Mouse (Mus musculus) erythroblast, adult 5-6 weeks (primary cell): ENCODE measurements around the gene Gadd45a. TPM values are rescaled to one million over a fixed set of nuclear protein-coding genes. Genes with fewer than 3 reads are reported as not detected.
"Not testable (repeated sequence)": the region's sequence is repeated elsewhere in the genome, so short reads cannot be mapped to it uniquely, and the experiment has no call there.

ENCODE experiments used
- ATAC-seq: replicated peaks from 2 replicates; pipeline ENCODE4 v1.8.0; 2016; ENCODE audit warnings: moderate number of reproducible peaks, mild to moderate bottlenecking, moderate TSS enrichment, inconsistent platforms; ENCODE audit not compliant: poor library complexity, low FRiP score, severe bottlenecking
- total RNA-seq, 2 experiments: library from RNA; stranded (forward) in 1 of 2; stranded (reverse) in 1 of 2; fragments of 150-400 nt in 1 of 2; fragments of 200-764, 138-1000 nt in 1 of 2; gene quantifications; 2 replicates each; pipeline versions ENCODE4 v1.2.3 to v1.2.4; 2015 to 2017; ENCODE audit warnings: low replicate concordance in 2 of 2

Gadd45a gene
- total RNA-seq, 2 experiments from 2014 or later, result 401 to 695 TPM

- ATAC-seq, result 0 out of 2 replicates have a peak, but pooled peaks have one; percentile 9
These were observed 12.4 kb upstream of the Gadd45a start for GRCm38 (mm10) chr6:67049695-67050038.

- no peak for ATAC-seq
These were observed 11.8 kb upstream of the Gadd45a start for GRCm38 (mm10) chr6:67048880-67049694.

- ATAC-seq, result no peak
These were observed 10.9 kb upstream of the Gadd45a start for GRCm38 (mm10) chr6:67048052-67048691.

- peak; percentile 60 for ATAC-seq
These were observed 9.7 kb upstream of the Gadd45a start for GRCm38 (mm10) chr6:67046937-67047336.

- ATAC-seq, result no peak
These were observed 8.2 kb upstream of the Gadd45a start for GRCm38 (mm10) chr6:67045424-67045823.

DNA sequence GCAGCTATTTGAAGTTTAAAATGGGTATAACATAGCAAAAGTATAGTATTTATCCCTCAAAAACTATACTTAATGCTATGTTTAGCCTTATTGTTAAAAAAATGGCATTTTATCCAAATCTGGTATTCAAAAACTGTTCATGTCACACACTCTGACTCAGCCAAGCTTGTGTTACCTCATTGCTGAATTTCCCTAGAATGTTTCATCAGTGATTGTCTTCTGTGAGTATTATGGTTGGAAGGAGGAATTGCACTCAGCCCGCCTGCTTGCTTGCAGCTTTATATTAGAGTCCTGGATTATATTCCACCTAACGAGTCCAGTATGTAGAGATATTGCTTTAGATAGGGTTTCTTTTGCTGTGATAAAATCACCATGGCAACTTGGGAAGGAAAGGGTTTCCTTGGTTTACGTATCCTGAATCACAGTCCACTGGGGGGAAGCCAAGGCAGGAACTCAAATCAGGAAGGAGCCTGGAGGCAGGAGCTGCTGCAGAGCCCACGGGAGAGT is 3.7 kb upstream of the Gadd45a start:
- no peak for ATAC-seq

DNA sequence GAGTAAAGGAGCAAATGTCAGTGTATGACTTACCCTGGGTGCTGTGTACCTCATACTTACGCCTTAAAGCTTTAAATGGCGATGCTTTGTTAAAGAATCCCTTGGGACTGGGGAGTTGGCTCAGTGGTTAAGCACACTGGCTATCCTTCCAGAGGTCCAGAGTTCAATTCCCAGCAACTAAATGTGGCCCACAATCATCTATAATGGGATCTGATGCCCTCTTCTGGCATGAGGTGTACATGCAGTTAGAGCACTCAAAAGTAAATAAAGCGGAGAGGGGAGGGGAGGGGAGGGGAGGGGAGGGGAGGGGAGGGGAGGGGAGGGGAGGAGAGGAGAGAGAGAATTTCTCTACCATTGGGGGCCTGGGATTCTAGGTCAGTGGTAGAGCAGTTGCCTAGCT is 1.7 kb upstream of the Gadd45a start:
- ATAC-seq, result no peak

DNA sequence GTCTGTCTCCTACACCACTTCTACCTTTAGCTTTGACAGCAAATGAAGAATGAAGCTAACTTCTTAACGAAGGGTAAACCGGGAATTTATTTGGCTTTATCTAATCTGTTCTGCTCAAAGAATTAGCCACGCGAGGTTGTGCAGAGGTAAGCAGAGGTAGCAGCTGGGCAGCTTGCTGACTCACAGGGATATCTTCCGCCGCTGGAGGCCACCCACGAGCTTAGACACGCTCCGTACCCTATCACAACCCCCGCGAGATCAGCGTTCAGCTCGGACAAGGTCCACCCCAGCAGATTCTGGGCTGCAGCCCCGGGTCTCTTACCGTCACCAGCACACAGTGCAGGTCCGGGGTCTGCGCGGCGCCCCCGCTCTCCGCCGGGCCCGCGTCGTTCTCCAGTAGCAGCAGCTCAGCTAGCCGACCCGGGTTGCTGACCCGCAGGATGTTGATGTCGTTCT is 873 bp downstream of the Gadd45a start:
- peak; percentile 71 for ATAC-seq

- ATAC-seq, result peak; percentile 67
These were observed 1.6 kb downstream of the Gadd45a start for GRCm38 (mm10) chr6:67035388-67036299.

- peak; percentile 71 for ATAC-seq
These were observed 2.7 kb downstream of the Gadd45a start for GRCm38 (mm10) chr6:67034331-67035130.

- no peak for ATAC-seq
These were observed 3.7 kb downstream of the Gadd45a start for GRCm38 (mm10) chr6:67033604-67034003.

- ATAC-seq, result not testable (repeated sequence)
These were observed 4.3 kb downstream of the Gadd45a start for GRCm38 (mm10) chr6:67032972-67033371.

GRCm38 (mm10) chr6:67032551-67032950 is 4.7 kb downstream of the Gadd45a start:
- not testable (repeated sequence) for ATAC-seq

DNA sequence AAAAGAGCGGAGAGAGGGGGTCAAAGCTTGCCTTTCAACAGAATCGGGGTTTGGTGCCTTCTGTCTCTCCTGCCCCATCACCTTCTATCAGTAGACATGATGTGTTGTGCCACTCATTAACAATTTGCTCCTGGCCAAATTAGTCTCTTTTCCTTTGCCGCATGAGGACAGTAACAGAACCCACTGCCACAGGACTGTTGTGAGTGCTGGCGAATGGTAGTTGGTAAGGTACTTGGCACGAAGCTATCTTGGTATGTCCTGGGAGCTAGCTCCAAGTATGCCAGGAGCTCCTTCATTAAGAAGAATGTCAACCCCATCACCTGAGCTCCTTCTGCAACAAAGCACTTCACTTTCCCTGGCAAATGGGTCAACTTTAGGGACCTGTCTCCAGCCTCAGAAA is 6.4 kb downstream of the Gadd45a start:
- ATAC-seq, result no peak

DNA sequence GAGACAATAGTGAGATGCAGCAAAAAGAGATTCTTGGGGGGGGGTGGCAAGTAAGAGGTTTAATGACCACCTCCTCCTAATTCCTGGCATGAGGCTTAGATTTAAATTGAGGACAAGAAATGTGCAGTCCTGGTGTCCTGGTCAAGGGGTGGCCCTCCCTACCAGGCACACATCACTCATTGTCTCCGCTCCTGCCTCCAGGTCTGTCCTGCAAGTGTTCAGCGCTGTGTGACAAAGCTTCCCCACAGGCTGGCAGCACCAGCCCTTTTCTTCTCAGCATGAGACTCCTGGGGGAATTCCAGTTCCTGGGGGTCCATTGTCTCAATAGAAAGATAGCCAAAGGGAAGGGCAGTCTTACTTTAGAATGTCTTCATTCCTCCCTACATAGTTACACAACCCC is 6.8 kb downstream of the Gadd45a start:
- ATAC-seq, result no peak

- ATAC-seq, result no peak
These were observed 7.3 kb downstream of the Gadd45a start for GRCm38 (mm10) chr6:67029987-67030386.

DNA sequence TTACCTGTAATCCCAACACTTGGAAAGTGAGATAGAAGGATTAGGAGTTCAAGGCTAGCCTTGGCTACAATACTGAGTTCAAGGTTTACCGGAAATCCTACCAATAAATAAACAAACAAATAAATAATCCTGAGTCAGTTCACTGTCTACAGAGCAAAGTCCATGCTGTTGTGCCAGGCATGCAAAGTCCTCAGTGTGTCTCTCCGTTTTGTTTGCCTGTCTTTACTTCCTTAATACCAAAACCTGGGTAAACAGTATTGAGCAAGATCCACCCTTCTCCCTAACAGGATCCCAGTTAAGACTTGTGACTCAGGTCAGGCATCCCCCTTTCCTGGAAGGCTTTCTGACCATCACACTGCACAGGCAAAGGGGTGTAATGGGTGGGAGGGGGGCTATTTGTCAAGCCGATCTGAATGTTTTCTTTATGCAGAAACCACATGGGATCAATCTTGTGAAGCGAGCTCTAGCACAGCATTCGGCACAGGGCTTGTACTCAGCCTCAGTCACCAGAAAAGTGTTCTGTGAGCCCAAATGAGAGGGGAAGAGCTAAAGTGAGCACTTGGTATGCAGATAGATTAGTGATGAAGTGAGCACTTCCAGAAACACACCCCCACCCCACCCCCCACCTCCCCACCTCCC is 7.8 kb downstream of the Gadd45a start:
- no peak for ATAC-seq

DNA sequence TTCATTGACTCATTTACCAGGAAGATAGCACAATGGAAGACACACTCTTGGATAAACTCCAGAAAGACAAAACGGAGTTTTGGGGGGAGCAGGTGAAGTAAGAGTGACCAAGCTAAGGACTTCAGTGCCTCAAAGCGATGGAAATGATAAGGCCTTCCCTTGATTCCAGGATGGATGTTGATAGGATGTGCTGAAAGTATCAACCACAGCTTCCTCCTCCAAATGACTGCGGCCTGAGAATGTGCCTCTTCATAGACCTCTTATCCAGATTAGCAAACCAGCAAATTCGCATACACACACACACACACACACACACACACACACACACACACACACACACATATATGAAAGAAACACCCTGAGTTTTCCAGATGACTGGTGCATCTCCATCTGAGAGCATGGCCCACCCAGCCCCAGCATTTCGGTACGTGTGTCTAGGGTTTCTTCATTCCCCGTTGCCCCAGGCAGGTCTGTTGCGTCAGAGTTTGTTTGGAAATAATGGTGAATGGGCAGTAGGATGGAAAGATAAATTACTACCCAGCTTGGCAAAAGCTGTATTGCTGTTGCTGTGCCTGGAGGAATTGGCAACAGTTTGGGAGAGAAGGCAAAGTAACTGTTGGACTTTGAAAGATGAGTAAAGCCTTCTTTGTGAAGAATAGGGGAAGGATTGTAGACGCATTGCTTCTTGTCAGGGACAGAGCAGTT is 9.7 kb downstream of the Gadd45a start:
- no peak for ATAC-seq
